Mouse (Mus musculus): ENCODE data around the gene Snx9.

GRCm38 (mm10) chr17:5939871-5940270 is 98.7 kb downstream of the Snx9 start:
- TF ChIP-seq POLR2A (IDR thresholded peaks at IDR 0.05; ENCODE audit: borderline replicate concordance, insufficient read depth, low read length) (no peak), CTCF (IDR thresholded peaks at IDR 0.05; ENCODE audit: borderline replicate concordance, insufficient read depth, low read depth, low read length) (no peak)
